Mouse (Mus musculus) testis, postnatal 14 days (tissue): ENCODE measurements around the gene Enpp6.
A peak's percentile ranks its signal among the peaks of the same experiment; 100 is the strongest.
"Not testable (repeated sequence)": the region's sequence is repeated elsewhere in the genome, so short reads cannot be mapped to it uniquely, and the experiment has no call there.

Source experiments
- DNase-seq: peaks from one replicate; pipeline ENCODE4 v3.0.0; 2021; ENCODE audit warnings: low spot score

Enpp6 gene

GRCm38 (mm10) chr8:46995931-46996664 is 9.4 kb downstream of the Enpp6 start:
- DNase-seq, result no peak

GRCm38 (mm10) chr8:47005676-47006075 is 19.0 kb downstream of the Enpp6 start:
- DNase-seq, result no peak

- no peak for DNase-seq
Measured at GRCm38 (mm10) chr8:47006785-47007184, 20.1 kb downstream of the Enpp6 start.

- DNase-seq, result no peak
Measured at GRCm38 (mm10) chr8:47008220-47008773, 21.6 kb downstream of the Enpp6 start.

- DNase-seq, result peak; percentile 45
Measured at GRCm38 (mm10) chr8:47016268-47016946, 29.7 kb downstream of the Enpp6 start.

GRCm38 (mm10) chr8:47021135-47021555 is 34.5 kb downstream of the Enpp6 start:
- DNase-seq, result no peak

GRCm38 (mm10) chr8:47024612-47025011 is 37.9 kb downstream of the Enpp6 start:
- DNase-seq, result no peak

- no peak for DNase-seq
Measured at GRCm38 (mm10) chr8:47026841-47027490, 40.3 kb downstream of the Enpp6 start.

GRCm38 (mm10) chr8:47028474-47028873 is 41.8 kb downstream of the Enpp6 start:
- DNase-seq, result no peak

- DNase-seq, result no peak
Measured at GRCm38 (mm10) chr8:47030321-47030720, 43.6 kb downstream of the Enpp6 start.

GRCm38 (mm10) chr8:47032081-47032480 is 45.4 kb downstream of the Enpp6 start:
- DNase-seq, result no peak

GRCm38 (mm10) chr8:47033976-47034375 is 47.3 kb downstream of the Enpp6 start:
- no peak for DNase-seq

- DNase-seq, result no peak
Measured at GRCm38 (mm10) chr8:47036501-47036900, 49.8 kb downstream of the Enpp6 start.

GRCm38 (mm10) chr8:47037405-47037804 is 50.7 kb downstream of the Enpp6 start:
- no peak for DNase-seq

GRCm38 (mm10) chr8:47040215-47040614 is 53.5 kb downstream of the Enpp6 start:
- DNase-seq, result not testable (repeated sequence)

- no peak for DNase-seq
Measured at GRCm38 (mm10) chr8:47046340-47046739, 59.7 kb downstream of the Enpp6 start.

- DNase-seq, result no peak
Measured at GRCm38 (mm10) chr8:47047146-47047545, 60.5 kb downstream of the Enpp6 start.

GRCm38 (mm10) chr8:47048584-47048983 is 61.9 kb downstream of the Enpp6 start:
- DNase-seq, result no peak

- no peak for DNase-seq
Measured at GRCm38 (mm10) chr8:47052643-47053042, 66.0 kb downstream of the Enpp6 start.

- no peak for DNase-seq
Measured at GRCm38 (mm10) chr8:47056086-47056485, 69.4 kb downstream of the Enpp6 start.

GRCm38 (mm10) chr8:47058526-47058925 is 71.8 kb downstream of the Enpp6 start:
- no peak for DNase-seq

- no peak for DNase-seq
Measured at GRCm38 (mm10) chr8:47058971-47059370, 72.3 kb downstream of the Enpp6 start.
